Mouse (Mus musculus): Measurements from ENCODE around the gene Olfr130. TPM values are rescaled to one million over a fixed set of nuclear protein-coding genes. Genes with fewer than 3 reads are reported as not detected.

Gene Olfr130
- not detected for total RNA-seq (2021)
- long read RNA-seq, result 0 reads

DNA sequence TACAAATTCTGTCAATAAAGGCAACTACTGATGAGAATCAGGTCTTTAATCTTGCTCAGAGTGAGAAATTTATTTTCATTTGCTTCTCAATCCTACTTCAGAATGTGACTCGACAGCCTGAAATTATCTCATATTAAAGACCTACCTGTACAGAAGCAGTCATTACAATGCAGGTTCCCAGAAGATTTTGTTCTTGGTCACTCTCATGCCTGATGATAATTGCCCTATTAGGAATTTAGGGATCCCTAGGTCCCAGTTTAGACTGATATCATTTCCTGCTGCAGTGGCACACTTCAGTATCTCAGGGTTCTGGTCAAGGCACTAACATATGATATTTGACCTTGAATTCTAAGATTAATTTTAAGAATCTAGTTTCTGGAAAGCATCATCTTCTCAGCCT is at the start of gene Olfr130:
TSS of gene Olfr130 (plus strand) at position 301 of the 400 bp plus-strand sequence.
- DNase-seq (ENCODE audit: low spot score in 2 of 2), result no peak

DNA sequence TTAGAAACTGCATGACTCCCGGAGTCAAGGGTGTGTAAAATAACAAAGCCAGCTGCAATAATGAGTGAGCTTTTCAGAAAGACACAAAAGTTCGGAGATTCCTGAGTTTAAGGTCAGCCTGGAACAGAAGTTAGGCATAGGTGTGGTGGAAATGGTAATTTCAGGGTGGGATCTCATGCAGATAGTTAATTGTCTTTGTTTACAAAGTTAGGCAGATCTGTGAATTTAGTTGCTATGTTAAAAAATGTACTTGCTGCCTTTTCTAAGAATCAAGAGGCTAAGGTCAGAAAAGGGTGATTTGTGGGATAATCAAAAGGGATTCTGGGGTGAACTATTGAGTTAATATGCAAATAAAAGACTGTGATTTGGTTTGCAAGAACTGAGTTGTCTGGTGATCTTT is 47.4 kb upstream of the Olfr130 start:
- DNase-seq (ENCODE audit: low spot score in 2 of 2), result no peak

DNA sequence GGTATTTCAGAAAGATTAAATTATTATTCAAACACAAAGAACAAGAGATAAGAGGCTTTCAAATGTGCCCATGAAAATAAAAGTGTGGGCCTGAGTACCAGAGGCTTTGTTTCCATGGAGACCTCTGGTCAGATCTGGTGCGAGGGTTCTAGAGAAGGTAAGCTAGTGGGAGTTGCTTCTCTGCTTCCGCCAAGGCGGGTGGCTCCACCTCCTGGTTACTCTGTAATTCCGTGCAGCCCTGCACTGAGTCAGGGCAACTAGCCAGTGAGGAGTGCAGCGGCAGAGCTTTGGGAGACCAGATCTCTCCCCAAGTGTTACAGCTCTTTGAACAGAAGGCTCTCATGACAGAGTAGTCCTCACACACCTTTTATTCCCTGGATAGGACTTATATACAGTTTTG is 37.4 kb upstream of the Olfr130 start:
- no peak for DNase-seq (ENCODE audit: low spot score in 2 of 2)

DNA sequence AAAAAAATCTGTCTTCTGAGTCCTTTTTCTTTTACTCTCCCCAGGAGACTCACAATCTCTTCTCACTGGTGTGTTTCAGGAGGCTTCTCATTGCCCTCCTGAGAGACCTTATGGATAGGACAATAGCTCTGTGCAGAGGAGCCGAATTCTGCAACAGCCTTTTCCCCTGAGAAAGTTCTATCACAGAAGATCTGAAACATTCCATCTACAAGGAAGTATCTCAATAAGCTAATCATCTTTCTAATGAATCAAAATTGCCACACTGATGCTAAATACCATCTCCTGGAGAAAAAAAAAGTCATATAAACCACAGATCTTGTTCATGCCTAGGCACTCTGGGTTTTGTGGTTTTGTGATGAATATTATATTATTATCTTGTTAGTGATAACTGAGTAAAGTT is 3.7 kb upstream of the Olfr130 start, which contains the start of gene Olfr129:
TSS of gene Olfr129 (minus strand) at position 101 of the 400 bp plus-strand sequence.
- DNase-seq (ENCODE audit: low spot score in 2 of 2), result no peak

DNA sequence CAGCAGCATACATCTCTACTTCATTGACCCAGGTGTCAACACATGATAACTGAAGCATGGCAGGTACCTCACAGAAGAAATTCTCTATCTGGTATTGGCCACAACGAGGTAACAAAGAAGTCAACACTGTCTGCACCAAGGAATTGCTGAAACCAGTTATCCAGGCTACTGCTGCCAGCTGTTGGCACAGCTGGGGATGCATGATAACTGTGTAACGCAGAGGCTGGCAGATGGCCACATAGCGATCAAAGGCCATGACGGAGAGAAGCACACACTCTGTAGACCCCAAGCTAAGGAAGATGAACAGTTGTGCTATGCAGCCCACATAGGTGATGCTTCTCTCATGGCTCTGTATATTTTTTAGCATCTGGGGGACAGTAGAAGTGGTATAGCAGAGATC is 18.6 kb downstream of the Olfr130 start:
- no peak for DNase-seq (ENCODE audit: low spot score in 2 of 2)

DNA sequence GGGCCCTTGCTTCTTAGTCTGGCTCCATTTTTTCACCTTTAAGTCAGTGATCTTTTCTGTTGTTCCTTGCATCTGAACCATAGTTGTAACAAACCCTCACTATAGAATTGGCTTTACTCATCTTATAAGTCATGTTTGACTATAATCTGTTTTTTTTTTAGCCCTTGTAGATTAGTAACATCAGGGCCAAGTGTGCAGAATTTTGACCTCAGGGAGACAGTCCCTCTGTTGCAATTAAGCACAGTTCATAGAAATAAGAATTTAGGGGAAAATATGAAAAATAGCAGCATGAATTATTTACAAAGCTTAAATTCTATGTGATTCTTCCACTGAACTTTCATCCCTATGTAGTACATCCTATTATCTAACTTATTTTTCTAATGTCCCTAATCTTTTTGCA is 24.9 kb downstream of the Olfr130 start, which contains the start of gene Olfr131:
TSS of gene Olfr131 (minus strand) at position 101 of the 400 bp plus-strand sequence.
- DNase-seq (ENCODE audit: low spot score in 2 of 2), result no peak

Other genes with a start within 250 kb of the Olfr130 start
- gene Olfr125, start 231.0 kb upstream of the Olfr130 start, total RNA-seq (2021), result not detected
- not detected for gene Olfr126, start 216.4 kb upstream of the Olfr130 start, total RNA-seq (2021)
- gene Olfr127, start 163.5 kb upstream of the Olfr130 start, total RNA-seq (2021), result not detected
- gene Olfr128, start 143.4 kb upstream of the Olfr130 start, total RNA-seq (2021), result not detected
- gene Olfr761, start 110.8 kb upstream of the Olfr130 start, total RNA-seq (2021), result not detected
- gene Olfr129, start 3.8 kb upstream of the Olfr130 start, total RNA-seq (2021), result not detected
- gene Olfr131, start 24.8 kb downstream of the Olfr130 start, total RNA-seq (2021), result not detected
- not detected for gene Olfr132, start 70.6 kb downstream of the Olfr130 start, total RNA-seq (2021)
- gene Olfr133, start 81.4 kb downstream of the Olfr130 start, total RNA-seq (2021), result not detected
- gene Olfr134, start 107.5 kb downstream of the Olfr130 start, total RNA-seq (2021), result not detected
- gene Olfr135, start 140.4 kb downstream of the Olfr130 start, total RNA-seq (2021), result not detected
- gene Olfr138, start 197.1 kb downstream of the Olfr130 start, total RNA-seq (2021), result not detected
- gene Olfr137, start 243.6 kb downstream of the Olfr130 start, total RNA-seq (2021), result not detected

Data from layer of hippocampus, postnatal 10 days (tissue).